Mouse (Mus musculus) C2C12 (cell line): ENCODE data around the gene Spata2.

Experiments
- CEBPB ChIP-seq: IDR thresholded peaks from one replicate; pipeline ENCODE4 v1.6.1; 2011; ENCODE audit warnings: low read depth, mild to moderate bottlenecking, control low read depth, moderate library complexity
- CTCF ChIP-seq: IDR thresholded peaks from one replicate; pipeline ENCODE4 v1.5.1; 2011; ENCODE audit not compliant: control insufficient read depth, insufficient read depth, insufficient read length
- FOSL1 ChIP-seq: IDR thresholded peaks from one replicate; pipeline ENCODE4 v1.8.0; 2011; ENCODE audit warnings: mild to moderate bottlenecking, low read length; ENCODE audit not compliant: poor library complexity, insufficient read depth, severe bottlenecking
- MAX ChIP-seq: IDR thresholded peaks from one replicate; pipeline ENCODE4 v1.6.1; 2011; ENCODE audit warnings: mild to moderate bottlenecking, control low read depth
- MYOD1 ChIP-seq: IDR thresholded peaks from one replicate; pipeline ENCODE4 v1.6.1; 2011; ENCODE audit warnings: low read depth; ENCODE audit not compliant: control insufficient read depth, insufficient read length
- MYOG ChIP-seq: IDR thresholded peaks from one replicate; pipeline ENCODE4 v1.6.1; 2011; ENCODE audit not compliant: control insufficient read depth, insufficient read length; ENCODE audit errors: extremely low read depth
- USF1 ChIP-seq: IDR thresholded peaks from one replicate; pipeline ENCODE4 v1.6.1; 2011; ENCODE audit warnings: low read depth, mild to moderate bottlenecking, control low read depth, moderate library complexity

- TF ChIP-seq CTCF: no peak
- no peak for TF ChIP-seq MYOD1
- no peak for TF ChIP-seq USF1
- TF ChIP-seq CEBPB: no peak
- no peak for TF ChIP-seq MAX
- no peak for TF ChIP-seq MYOG
- TF ChIP-seq FOSL1: no peak
Observed at GRCm38 (mm10) chr2:167471585-167471984, 21.1 kb downstream of the Spata2 start.
